Mouse (Mus musculus) hindbrain, embryonic 16.5 days (tissue): ENCODE results near the gene Ceacam15. TPM values are rescaled to one million over a fixed set of nuclear protein-coding genes. Genes with fewer than 3 reads are reported as not detected.
"Not testable (repeated sequence)": the region's sequence is repeated elsewhere in the genome, so short reads cannot be mapped to it uniquely, and the experiment has no call there.

Experiments
- ATAC-seq: fragments of 200-750 bp; cut with Nextera tagmentation; 2 replicates; pipeline ENCODE4 v1.8.0; 2017; ENCODE audit warnings: moderate TSS enrichment, moderate library complexity
- H3K27ac ChIP-seq: fragments of 300-500 bp; sonication (generic); 2 replicates; pipeline ENCODE4 v1.5.1; 2014; ENCODE audit warnings: low read depth, mild to moderate bottlenecking, control low read depth, low read length, moderate library complexity
- H3K27me3 ChIP-seq: fragments of 300-500 bp; sonication (generic); replicated peaks from 2 replicates; pipeline ENCODE4 v1.6.1; 2014; ENCODE audit warnings: low read length; ENCODE audit not compliant: control insufficient read depth, insufficient read depth
- H3K36me3 ChIP-seq: fragments of 300-500 bp; sonication (generic); 2 replicates; pipeline ENCODE4 v1.6.1; 2014; ENCODE audit warnings: mild to moderate bottlenecking, low read length, moderate library complexity, mixed read lengths; ENCODE audit not compliant: control insufficient read depth, insufficient read depth
- H3K4me1 ChIP-seq: fragments of 300-500 bp; sonication (generic); 2 replicates; pipeline ENCODE4 v1.6.1; 2014; ENCODE audit warnings: low read depth, low read length; ENCODE audit not compliant: control insufficient read depth, insufficient read depth
- H3K4me2 ChIP-seq: fragments of 300-500 bp; sonication (generic); 2 replicates; pipeline ENCODE4 v1.6.1; 2014; ENCODE audit warnings: mild to moderate bottlenecking, low read length, control low read depth, moderate library complexity
- H3K4me3 ChIP-seq: fragments of 300-500 bp; sonication (generic); 2 replicates; pipeline ENCODE4 v1.5.1; 2014; ENCODE audit warnings: mild to moderate bottlenecking, low read length, control low read depth, moderate library complexity
- H3K9ac ChIP-seq: fragments of 300-500 bp; sonication (generic); 2 replicates; pipeline ENCODE4 v1.6.1; 2014; ENCODE audit warnings: low read depth, mild to moderate bottlenecking, control low read depth, low read length, moderate library complexity
- H3K9me3 ChIP-seq: fragments of 300-500 bp; sonication (generic); 2 replicates; pipeline ENCODE4 v1.6.1; 2014; ENCODE audit warnings: mild to moderate bottlenecking, low read length, moderate library complexity; ENCODE audit not compliant: control insufficient read depth
- WGBS: fragments of 180-500 bp; shearing (Covaris S2); extraction: QIAGEN DNeasy Blood & Tissue Kit; methylation state at CpG from one replicate; pipeline ENCODE4 v1.1.7; 2014; 5-methylcytosine and 5-hydroxymethylcytosine counted together
- polyA plus RNA-seq: library from polyadenylated mRNA; unstranded; fragments of >200 nt; fragmentation: Nextera tagmentation; extraction: Ambion mirVana; gene quantifications from 2 replicates; pipeline ENCODE4 v1.2.1, GENCODE M21; 2015

Ceacam15 gene
- polyA plus RNA-seq, 1 experiment from 2014 or later, result not detected

DNA sequence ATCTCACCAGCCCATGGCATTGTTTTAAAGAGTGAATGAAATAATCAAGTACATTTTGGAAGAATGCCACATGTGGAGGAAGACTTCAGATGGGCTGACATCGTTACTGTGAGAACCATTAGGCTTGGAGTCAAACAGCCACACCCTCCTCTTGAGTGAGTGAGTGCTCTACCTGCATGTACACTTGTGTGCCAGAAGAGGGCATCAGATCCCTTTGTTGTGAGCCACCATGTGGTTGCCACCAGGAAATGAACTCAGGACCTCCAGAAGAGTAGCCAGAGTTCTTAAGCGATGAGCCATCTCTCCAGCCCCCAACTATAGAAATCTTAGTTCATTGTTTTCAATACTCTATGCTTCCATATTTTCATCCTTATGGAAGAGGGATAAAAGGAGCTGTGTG, 23.5 kb upstream of the Ceacam15 start:
- ATAC-seq, result no peak
- Histone ChIP-seq H3K4me1 (no peaks in the 10 kb centered on the region), H3K27ac (no peak overlapping the region), H3K4me2 (no peak overlapping the region), H3K36me3 (no peaks in the 10 kb centered on the region), H3K9ac (no peak overlapping the region), H3K9me3 (no peaks in the 10 kb centered on the region), H3K4me3 (no peak overlapping the region), H3K27me3 (no peaks in the 10 kb centered on the region)
- 72% methylated on average over 2 of the region's 2 CpGs for WGBS

DNA sequence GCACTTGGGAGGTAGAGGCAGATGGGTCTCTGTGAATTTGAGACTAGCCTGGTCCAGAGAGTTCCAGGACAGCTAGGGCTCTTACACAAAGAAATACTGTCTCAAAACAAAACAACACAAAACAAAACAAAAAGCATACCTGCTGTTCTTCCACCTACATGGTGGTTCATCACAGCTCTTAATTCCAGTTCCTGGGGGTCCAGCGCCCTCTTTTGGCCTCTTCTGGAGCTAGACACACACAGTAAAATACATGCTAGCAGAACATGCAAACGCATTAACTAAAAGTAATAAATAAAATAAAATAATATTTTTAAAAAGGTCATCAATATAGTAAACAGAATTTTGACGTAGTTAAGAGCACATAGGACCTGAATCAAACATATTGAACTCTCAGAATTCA, 19.5 kb upstream of the Ceacam15 start:
- Histone ChIP-seq H3K9ac (no peak overlapping the region), H3K4me1 (no peaks in the 10 kb centered on the region), H3K27me3 (no peaks in the 10 kb centered on the region), H3K4me2 (no peak overlapping the region), H3K27ac (no peak overlapping the region), H3K36me3 (no peaks in the 10 kb centered on the region), H3K4me3 (no peak overlapping the region), H3K9me3 (no peaks in the 10 kb centered on the region)
- ATAC-seq, result no peak
- 35% methylated on average over 3 of the region's 3 CpGs for WGBS

DNA sequence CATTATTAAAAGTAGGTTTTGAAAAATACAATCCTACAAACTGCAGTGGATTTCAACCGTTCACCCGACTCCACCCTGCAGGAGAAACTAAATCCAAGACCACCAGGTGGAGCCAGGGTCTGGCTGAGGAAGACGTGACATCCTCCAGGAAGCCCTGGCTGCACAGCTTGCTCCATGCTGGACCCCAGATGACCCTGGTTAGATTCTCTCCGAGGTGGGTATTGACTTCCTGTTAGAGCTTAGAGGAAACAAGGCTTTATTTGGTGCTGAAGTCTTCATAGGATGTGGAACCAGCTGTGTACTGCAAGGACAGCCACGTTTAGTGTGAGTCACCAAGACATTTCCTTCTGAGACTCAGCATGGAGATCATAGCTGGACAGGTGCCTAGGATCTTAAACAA, 13.7 kb upstream of the Ceacam15 start:
- Histone ChIP-seq H3K9me3 (peaks cover 6% of the 10 kb centered on the region), H3K4me2 (no peak overlapping the region), H3K27me3 (no peaks in the 10 kb centered on the region), H3K27ac (no peak overlapping the region), H3K9ac (no peak overlapping the region), H3K4me3 (no peak overlapping the region), H3K4me1 (no peaks in the 10 kb centered on the region), H3K36me3 (no peaks in the 10 kb centered on the region)
- 82% methylated on average over 5 of the region's 5 CpGs for WGBS
- no peak for ATAC-seq

DNA sequence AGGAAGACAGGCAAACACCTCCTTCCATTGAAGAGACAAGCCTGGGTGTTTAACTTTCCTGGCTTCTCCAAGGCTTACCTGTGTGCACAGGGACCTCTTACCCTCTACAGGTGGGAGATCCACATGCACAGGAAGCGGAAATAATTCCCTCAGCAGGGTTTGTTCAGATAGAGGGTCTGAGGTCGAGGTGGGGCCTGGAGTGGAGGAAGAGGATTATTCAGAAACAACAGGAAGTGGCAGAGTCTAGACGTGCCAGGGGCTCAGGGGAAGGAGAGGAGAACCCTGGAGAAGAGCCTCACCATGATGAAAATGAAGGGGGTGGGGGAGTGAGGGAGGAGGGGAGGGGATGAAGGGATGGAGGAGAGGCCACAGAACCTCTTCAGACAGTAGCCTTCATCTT, 4.7 kb upstream of the Ceacam15 start:
- H3K4me1 ChIP-seq, H3K4me3 ChIP-seq, H3K9me3 ChIP-seq, H3K36me3 ChIP-seq, H3K4me2 ChIP-seq, H3K27ac ChIP-seq, H3K9ac ChIP-seq, ATAC-seq, H3K27me3 ChIP-seq: not testable (repeated sequence)
- 52% methylated on average over 3 of the region's 3 CpGs for WGBS

DNA sequence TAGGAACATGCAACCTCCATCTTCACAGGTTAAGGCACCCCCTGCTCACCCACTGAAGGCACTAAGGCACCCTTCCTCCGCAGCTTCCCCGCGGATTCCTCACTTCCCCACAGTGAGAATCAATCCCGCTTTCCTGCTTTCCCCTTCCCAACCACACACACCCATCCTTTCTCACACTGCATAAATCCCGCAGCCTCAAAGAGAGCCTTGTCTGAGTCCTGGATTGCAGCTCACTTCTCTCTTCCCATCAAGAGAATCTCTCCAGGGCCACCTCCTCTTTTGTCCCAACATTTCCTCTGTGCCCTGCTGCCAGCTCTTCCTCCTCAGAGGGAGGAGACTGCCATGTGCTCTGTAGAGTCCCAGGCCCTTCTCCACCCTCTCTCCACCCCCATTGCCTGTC, 806 bp downstream of the Ceacam15 start:
- H3K36me3 ChIP-seq, H3K4me3 ChIP-seq, H3K27ac ChIP-seq, H3K27me3 ChIP-seq, H3K4me2 ChIP-seq, H3K4me1 ChIP-seq, ATAC-seq, H3K9me3 ChIP-seq, H3K9ac ChIP-seq: not testable (repeated sequence)
- WGBS, result 46% methylated on average over 5 of the region's 5 CpGs

DNA sequence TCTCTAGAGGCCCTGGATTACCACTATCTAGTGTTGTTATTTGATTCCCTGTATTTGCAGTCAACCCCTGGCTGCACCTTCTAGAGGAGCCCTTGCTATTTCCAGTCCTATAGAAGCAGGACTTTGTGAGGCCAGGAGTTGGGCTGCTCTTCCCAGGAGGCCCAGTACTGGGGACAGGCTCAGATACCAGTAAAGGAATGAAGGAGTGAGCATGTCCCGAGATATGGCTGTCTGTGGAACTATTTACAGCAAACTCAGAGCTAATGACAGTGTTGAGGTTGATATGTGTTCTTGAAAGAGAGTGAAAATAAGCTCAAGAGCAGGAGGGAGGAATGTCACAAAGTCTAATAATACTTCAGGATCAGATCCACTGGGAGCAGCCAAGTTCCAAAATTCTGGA, 1.7 kb downstream of the Ceacam15 start:
- no peaks in the 10 kb centered on the region for H3K4me1 ChIP-seq
- H3K27me3 ChIP-seq, result no peaks in the 10 kb centered on the region
- no peak for ATAC-seq
- no peak overlapping the region for H3K9ac ChIP-seq
- H3K27ac ChIP-seq, result no peak overlapping the region
- no peak overlapping the region for H3K4me2 ChIP-seq
- WGBS, result 71% methylated on average over 1 of the region's 1 CpGs
- no peaks in the 10 kb centered on the region for H3K9me3 ChIP-seq
- no peak overlapping the region for H3K4me3 ChIP-seq
- H3K36me3 ChIP-seq, result no peaks in the 10 kb centered on the region

DNA sequence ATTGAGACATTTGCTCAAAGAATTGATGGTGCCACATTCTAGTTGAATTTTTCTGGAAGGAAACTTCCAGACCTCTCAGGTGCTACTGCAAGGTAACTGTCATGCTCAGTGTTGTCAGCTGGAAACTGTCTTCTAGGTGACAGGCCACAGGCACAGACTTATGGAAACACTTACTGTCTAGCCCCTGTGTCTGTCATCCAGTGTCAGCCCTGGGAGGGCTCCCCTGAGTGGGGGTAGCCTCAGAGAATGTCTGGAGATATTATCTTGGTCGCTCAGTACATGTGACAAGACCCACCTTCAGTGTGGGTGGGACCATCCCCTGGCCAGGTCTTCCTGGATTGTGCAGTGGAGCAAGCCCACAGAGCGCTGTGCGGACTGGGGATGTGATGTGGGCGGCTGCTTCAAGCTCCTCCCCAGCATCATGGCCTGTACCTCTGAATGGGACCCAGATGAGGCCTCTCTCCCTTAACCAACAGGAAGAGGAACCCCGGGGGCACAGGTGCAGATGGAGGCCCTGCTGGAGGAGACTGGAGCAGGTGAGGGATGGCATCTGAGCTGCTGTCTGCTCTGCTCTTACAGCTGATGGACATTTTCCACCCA, 7.1 kb downstream of the Ceacam15 start:
- H3K9me3 ChIP-seq, H3K36me3 ChIP-seq, ATAC-seq, H3K9ac ChIP-seq, H3K4me3 ChIP-seq, H3K4me2 ChIP-seq, H3K27me3 ChIP-seq, H3K4me1 ChIP-seq, H3K27ac ChIP-seq: not testable (repeated sequence)
- WGBS, result 84% methylated on average over 4 of the region's 5 CpGs

DNA sequence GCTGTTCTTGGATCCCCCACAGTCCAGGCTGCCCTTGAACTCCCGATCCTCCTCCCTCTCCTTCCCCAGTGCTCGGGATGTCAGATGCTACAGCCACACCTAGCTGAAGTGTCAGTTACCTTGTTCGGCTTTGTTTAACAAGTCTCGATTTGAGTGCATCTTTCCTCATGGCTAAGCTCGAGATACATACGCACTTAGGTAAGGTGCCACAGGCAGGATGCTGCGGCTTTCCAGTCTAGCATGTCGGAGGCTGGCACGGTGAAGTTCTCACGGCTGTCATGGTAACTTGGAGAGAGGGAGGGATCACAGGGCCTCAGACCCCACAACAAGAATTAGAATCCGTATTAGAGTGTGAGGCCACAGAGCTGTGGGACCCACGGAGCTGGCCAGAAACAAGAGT, 31.2 kb downstream of the Ceacam15 start:
- H3K4me1 ChIP-seq, result no peaks in the 10 kb centered on the region
- peaks cover 2% of the 10 kb centered on the region; the same call in 1 of the 2 replicates for H3K9me3 ChIP-seq
- H3K4me3 ChIP-seq, result no peak overlapping the region
- no peak overlapping the region for H3K4me2 ChIP-seq
- no peaks in the 10 kb centered on the region for H3K27me3 ChIP-seq
- 75% methylated on average over 12 of the region's 12 CpGs for WGBS
- no peak overlapping the region for H3K9ac ChIP-seq
- no peak for ATAC-seq
- no peaks in the 10 kb centered on the region for H3K36me3 ChIP-seq
- no peak overlapping the region for H3K27ac ChIP-seq

DNA sequence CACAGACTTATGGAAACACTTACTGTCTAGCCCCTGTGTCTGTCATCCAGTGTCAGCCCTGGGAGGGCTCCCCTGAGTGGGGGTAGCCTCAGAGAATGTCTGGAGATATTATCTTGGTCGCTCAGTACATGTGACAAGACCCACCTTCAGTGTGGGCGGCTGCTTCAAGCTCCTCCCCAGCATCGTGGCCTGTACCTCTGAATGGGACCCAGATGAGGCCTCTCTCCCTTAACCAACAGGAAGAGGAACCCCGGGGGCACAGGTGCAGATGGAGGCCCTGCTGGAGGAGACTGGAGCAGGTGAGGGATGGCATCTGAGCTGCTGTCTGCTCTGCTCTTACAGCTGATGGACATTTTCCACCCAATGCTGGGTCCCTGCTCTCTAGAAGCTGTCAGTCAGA, 32.4 kb downstream of the Ceacam15 start:
- not testable (repeated sequence) for H3K36me3 ChIP-seq, H3K27me3 ChIP-seq, H3K4me1 ChIP-seq, H3K4me3 ChIP-seq, ATAC-seq, H3K9me3 ChIP-seq, H3K4me2 ChIP-seq, H3K27ac ChIP-seq, H3K9ac ChIP-seq
- WGBS, result 68% methylated on average over 4 of the region's 4 CpGs

DNA sequence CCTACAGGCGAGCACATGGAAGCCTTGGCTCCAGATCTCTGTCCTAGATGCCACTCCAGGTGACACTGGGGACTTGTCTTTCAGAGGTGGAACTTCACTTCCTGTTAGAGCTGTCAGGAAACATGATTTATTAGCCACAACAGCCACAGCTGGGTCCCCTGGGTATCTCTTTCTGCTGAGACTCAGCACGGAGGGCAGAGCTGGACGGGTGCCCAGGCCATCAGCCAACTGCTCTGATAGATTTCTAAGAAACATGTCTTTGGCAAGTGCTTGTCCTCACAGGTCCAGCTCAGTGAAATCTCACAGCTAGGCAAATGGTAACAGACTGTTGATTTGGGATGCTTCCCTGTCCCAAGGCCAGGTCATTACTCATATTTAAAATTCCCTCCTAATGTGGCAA, 36.5 kb downstream of the Ceacam15 start:
- H3K27ac ChIP-seq, result no peak overlapping the region
- no peaks in the 10 kb centered on the region for H3K4me1 ChIP-seq
- 45% methylated on average over 3 of the region's 3 CpGs for WGBS
- no peak overlapping the region for H3K4me3 ChIP-seq
- peaks cover 2% of the 10 kb centered on the region; the same call in 1 of the 2 replicates for H3K9me3 ChIP-seq
- no peak overlapping the region for H3K9ac ChIP-seq
- no peaks in the 10 kb centered on the region for H3K27me3 ChIP-seq
- H3K36me3 ChIP-seq, result no peaks in the 10 kb centered on the region
- peak; percentile 88 for ATAC-seq
- H3K4me2 ChIP-seq, result no peak overlapping the region
